Mouse (Mus musculus) brain, embryonic 14.5 days (tissue): Measurements from ENCODE around the gene Grtp1. TPM values are rescaled to one million over a fixed set of nuclear protein-coding genes. Genes with fewer than 3 reads are reported as not detected.

Experiments
- DNase-seq: peaks from one replicate; pipeline ENCODE4 v3.0.0-alpha.2; 2011; ENCODE audit warnings: low read depth
- CTCF ChIP-seq: fragments of 200-500 bp; IDR thresholded peaks from 2 replicates; pipeline ENCODE4 v1.5.1; 2012; ENCODE audit warnings: inconsistent platforms, mild to moderate bottlenecking, moderate library complexity, borderline replicate concordance; ENCODE audit not compliant: insufficient read depth, insufficient read length; ENCODE audit errors: extremely low read depth
- POLR2A ChIP-seq: fragments of 200-500 bp; IDR thresholded peaks from 2 replicates; pipeline ENCODE4 v1.6.1; 2012; ENCODE audit warnings: mild to moderate bottlenecking, inconsistent platforms, borderline replicate concordance; ENCODE audit not compliant: poor library complexity, insufficient read depth, insufficient read length, severe bottlenecking; ENCODE audit errors: extremely low read depth
- polyA plus RNA-seq: library from polyadenylated mRNA; depleted of rRNA; stranded (reverse); fragments of >200 nt; gene quantifications from 2 replicates; pipeline ENCODE4 v1.2.3, GENCODE M21; 2012

Gene Grtp1
- polyA plus RNA-seq, 1 experiment = 14.4 TPM

DNA sequence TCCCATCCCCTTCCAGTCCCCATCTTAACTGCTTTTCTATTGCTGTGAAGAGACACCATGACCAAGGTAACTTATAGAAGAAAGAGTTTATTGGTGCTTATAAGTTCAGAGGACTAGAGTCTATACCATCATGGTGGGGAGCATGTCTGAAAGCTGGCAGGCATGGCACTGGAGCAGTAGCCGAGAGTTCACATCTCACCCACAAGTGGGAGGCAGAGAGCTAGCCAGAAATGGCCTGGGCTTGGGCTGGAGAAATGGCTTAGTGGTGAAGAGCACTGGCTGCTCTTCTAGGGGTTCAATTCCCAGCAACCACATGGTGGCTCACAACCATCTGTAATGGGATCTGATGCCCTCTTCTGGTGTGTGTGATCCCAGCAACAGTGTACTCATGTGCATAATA, 3.1 kb upstream of the Grtp1 start:
- TF ChIP-seq POLR2A = no peak
- peak; percentile 26; the same call in 1 of the 2 replicates for TF ChIP-seq CTCF
- no peak for DNase-seq

DNA sequence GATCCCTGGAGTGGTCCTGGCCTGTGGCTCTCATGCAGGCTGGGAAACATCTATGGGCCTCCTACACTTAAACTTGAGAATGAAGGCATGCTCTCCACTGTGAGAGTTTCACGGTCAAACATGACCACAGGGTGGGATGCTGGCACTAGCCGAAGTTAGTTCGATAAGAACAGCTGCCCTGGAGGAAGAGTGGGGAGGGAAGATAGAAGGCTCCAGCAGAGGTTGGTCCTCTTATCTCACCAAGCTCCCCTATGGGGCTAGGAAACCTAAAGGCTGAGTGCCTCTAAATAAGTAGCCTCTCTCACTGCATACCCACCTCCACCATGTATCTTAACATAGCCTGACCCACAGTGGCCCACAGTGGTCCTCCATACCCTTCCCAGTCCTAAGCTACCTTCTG, 2.4 kb upstream of the Grtp1 start:
- TF ChIP-seq CTCF (no peak), POLR2A (no peak)
- DNase-seq = no peak

DNA sequence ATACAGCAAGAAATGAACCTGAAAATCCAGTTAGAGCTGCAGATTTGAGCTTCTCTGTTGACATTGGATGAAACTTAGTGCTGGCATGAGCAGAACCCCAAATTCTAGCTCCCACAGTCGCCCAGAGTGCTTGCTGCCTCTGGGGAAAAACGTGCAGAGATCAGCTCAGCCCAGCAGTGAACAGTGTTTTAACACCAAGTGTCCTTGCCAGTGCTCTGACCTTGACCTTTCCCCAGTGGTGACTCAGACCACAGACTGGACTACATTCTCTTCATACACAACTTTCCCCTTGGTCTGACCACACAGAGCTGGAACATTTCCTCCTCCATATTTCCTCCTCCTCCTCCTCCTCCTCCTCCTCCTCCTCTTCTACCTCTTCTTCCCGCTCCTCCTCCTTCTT, 1.6 kb upstream of the Grtp1 start:
- DNase-seq = no peak
- no peak for TF ChIP-seq POLR2A
- TF ChIP-seq CTCF = no peak

DNA sequence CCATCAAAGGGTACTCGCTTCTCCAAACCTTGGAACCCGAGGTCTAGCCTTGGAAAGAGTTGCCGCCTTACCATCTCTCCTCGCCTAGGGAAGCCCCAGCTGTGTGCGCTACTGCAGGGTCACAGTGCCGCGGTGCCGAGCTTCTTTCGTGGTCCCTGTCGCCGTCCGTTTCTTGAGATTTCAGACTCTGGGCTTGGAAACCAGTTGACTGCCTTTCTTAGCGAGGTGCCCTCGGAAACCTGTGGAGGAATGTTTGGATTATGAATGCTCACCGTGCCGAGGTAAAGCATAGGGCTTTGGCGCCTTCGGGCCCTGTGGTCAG, 554 bp upstream of the Grtp1 start:
- TF ChIP-seq CTCF (no peak), POLR2A (no peak)
- DNase-seq = no peak

DNA sequence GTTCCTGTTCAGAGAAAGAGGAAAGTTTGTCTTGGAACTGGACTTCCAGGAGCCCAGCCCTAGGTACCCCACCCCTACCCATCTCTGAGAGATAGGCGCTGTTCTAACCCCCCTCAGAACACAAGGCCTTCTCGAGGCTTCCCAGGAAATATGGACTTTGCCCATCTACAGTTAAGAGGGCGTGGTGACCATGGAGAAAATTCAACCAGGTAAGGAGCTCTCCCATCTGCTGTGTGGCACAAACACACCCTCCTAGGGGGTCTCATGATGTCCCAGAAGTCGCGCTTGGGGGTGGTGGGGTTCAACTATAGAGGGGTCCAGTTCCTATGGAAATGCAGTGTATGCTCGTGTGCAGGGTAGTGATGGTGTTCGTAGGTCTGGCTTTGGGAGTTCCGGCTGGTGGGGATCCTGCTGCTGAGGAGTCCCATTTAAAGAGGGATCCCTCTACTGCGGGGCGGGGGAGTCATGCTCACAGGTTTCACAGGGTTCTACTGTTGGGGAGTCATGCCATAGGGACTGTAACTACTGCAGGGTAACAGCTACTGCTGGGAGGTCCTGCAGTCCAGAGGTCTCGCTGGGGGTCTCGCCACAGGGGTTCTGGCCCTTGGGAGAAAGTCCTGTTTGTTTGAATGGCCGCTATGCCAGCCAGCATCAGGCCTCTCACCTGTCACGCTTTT, 897 bp downstream of the Grtp1 start:
- no peak for DNase-seq
- TF ChIP-seq CTCF = no peak
- no peak for TF ChIP-seq POLR2A

DNA sequence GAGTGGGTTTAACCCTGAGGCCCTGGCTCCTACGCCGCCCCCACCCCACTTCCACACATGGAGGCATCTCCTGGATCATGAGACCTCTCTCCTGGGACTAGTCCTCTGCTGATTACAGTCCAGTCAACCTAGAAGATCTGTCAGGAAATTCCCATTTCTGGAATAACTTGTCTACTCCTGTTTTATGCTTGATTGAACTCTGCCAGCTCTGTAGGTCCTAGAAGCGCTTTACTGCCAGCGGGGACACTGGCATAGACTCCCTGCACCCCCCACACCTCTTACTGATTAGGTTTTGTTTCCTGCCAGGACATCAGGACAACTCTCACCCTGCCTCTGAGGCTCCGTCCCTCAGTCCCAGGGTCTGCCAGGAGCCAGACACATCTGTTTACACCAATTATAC, 2.9 kb downstream of the Grtp1 start:
- TF ChIP-seq POLR2A (no peak), CTCF (no peak)
- DNase-seq = no peak

DNA sequence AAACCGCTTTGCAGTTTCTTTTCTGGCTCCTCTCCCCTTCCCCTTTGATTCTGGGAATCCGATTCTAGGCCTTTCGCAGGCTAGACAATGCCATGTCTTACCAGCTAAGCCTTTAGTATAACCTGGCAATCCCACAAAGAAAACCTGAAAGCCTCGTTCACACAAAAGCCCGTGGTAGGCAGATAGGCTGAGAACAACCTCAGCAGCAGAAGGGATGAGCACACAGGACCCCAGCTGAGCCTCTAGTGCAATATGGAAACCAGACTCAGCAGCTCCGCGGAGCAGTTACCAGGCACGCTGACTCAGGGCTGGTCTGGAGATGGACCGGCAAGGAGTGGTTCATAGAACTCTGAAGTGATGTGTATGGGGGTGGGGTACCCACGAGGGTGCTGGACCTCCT, 5.6 kb downstream of the Grtp1 start:
- peak; percentile 80 for DNase-seq
- no peak for TF ChIP-seq CTCF
- no peak for TF ChIP-seq POLR2A

DNA sequence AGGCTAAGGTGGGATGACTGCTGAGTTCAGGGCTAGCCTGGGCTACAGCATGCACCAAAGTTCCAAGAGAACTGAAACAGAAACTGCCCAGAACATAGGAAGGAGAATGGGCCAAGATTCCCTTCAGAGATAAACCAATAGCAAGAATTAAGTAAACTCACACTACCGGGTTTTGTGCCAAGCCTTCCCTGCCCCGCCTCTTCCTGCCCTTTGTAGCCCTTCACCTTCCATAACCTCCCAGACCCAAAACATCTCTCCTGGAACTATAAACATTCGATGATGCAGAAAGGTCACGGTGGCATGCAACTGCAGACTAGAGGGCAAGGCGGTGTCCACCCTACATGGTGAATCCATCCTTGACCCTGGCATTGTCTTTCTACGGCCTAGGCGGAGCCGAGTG, 10.2 kb downstream of the Grtp1 start:
- TF ChIP-seq POLR2A (no peak), CTCF (no peak)

DNA sequence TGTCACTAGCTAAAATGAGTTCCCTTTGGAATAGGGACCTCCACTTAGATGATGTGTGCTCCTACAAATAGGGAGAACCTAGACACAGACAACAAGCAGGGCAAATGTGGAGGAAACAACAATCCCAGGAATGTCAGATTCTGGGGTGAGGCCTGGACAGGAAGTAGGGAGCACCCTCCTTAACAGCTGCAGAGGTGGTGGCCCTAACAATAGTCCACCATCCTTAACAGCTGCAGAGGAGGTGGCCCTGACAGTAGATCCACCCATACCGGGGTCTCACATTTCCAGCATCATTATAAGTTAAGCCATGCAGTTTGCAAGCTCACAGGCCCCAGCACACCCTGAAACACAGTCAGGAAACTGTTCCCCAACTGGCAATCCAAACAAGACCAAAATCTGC, 11.6 kb downstream of the Grtp1 start:
- TF ChIP-seq POLR2A = no peak
- TF ChIP-seq CTCF = no peak
- DNase-seq = no peak

More for the DNA sequence above, 10.2 kb downstream of the Grtp1 start:
- no peak for DNase-seq

DNA sequence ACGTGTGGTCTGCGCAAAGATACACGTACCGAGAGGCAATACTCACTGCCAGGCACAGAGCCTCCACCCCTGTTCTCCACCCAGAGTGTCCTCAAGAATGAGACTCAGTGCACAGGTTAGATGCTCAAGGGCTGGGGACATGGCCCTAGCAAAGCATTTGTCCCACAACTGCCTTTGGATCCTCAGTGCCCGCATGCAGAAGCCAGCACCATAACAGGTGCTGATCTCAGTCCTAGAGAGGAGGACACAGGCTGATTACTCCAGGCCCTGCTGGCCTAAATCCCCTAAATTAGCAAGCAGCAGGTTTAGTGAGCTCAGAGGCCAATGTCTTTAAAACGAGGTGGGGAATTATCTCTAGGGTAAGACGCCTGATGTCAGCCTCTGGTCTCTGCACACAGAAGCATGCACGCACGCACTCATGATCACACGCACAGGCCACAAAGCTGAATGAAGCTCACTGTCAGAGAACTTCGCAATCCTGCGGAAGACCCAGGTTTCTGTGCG, 12.3 kb downstream of the Grtp1 start:
- DNase-seq = no peak
- TF ChIP-seq POLR2A (no peak), CTCF (no peak)

DNA sequence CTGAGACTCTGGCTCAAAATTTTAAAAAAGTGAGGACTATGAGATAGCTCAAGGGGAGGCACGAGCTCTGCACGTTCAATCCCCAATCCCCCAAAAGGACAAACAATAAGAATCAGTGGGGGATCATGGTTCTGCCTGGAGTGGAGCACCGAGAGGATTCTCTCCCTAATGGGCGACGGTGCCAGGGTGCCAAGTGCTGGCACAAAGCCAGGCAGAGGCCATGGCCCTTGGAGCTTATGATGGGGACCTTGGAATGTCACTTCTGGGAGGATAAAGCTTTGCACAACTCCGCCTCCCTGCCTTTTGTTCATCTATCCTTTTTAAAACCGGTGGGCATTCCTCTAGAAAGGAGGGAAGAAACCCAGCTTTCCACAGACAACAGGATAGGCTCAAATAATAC, 12.8 kb downstream of the Grtp1 start:
- no peak for DNase-seq
- TF ChIP-seq POLR2A (no peak), CTCF (no peak)

DNA sequence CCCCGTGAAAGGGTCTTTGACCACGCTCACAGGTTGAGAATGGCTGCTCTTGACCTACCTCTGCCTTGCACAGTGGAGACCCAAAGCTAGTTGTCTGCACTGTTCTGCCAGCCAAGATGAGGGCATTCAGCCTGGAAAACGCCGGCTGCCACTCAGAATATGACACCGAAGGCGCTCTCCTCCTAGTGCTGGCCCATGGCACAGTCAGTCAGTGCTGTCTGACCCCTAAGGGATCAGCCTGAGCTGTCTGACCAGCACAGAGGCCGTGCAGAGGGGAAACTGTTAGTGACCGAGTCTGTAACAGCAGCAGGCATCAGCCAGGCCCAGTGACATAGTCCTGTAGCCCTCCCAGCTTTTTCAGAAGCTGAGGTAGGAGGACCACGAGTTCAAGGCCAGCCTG, 13.2 kb downstream of the Grtp1 start:
- no peak for DNase-seq
- TF ChIP-seq POLR2A (no peak), CTCF (no peak)

DNA sequence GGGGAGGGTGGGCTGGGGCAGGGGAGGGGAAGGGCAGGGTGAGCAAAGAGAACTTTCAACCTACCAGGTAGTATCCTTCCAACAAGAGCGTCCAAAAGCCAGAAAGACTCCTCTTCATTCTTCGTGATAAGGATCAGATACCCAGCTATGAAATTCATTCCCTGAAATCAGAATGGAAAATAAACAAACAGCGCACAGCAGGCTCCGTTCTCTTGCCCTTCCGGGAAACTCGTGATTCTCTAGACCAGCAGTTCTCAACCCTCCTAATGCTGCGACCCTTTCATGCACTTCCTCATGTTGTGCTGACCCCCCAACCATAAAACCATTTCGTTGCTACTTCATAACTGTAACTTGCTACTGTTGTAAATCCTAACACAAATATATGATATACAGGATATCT, 13.6 kb downstream of the Grtp1 start:
- TF ChIP-seq POLR2A (no peak), CTCF (no peak)
- DNase-seq = no peak

DNA sequence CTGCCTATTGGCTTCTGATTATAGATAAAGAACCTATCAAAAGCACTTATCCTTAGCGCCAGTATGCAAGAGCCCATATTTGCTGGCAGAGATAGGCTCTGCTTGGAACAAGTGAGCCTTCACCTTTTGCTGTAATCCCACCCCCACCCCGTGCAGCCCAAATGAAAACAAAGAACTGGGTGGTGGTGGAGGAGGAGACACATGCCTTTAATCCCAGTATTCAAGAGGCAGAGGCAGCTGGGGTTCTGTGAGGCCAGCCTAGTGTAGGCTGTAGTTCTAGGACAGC, 18.8 kb downstream of the Grtp1 start:
- TF ChIP-seq CTCF = no peak
- no peak for TF ChIP-seq POLR2A

More for the DNA sequence above, 18.8 kb downstream of the Grtp1 start:
- no peak for DNase-seq
